Mouse (Mus musculus) stomach, embryonic 16.5 days (tissue): ENCODE results near the gene Timm44. TPM values are rescaled to one million over a fixed set of nuclear protein-coding genes. Genes with fewer than 3 reads are reported as not detected.

Experiments used
- ATAC-seq: fragments of 200-750 bp; cut with Nextera tagmentation; 2 replicates; pipeline ENCODE4 v1.8.0; 2017; ENCODE audit warnings: moderate number of reproducible peaks, moderate TSS enrichment; ENCODE audit not compliant: insufficient read depth, low FRiP score
- H3K27ac ChIP-seq: fragments of 300-500 bp; sonication (generic); 2 replicates; pipeline ENCODE4 v1.5.1; 2014; ENCODE audit warnings: low read length
- H3K27me3 ChIP-seq: fragments of 300-500 bp; sonication (generic); 2 replicates; pipeline ENCODE4 v1.6.1; 2014; ENCODE audit warnings: low read length, control low read depth, mixed read lengths; ENCODE audit not compliant: control insufficient read depth, insufficient read depth
- H3K36me3 ChIP-seq: fragments of 300-500 bp; sonication (generic); 2 replicates; pipeline ENCODE4 v1.6.1; 2014; ENCODE audit warnings: low read length; ENCODE audit not compliant: control insufficient read depth, insufficient read depth
- H3K4me1 ChIP-seq: fragments of 300-500 bp; sonication (generic); 2 replicates; pipeline ENCODE4 v1.6.1; 2014; ENCODE audit warnings: low read length, control low read depth, mixed read lengths; ENCODE audit not compliant: control insufficient read depth, insufficient read depth
- H3K4me2 ChIP-seq: fragments of 300-500 bp; sonication (generic); 2 replicates; pipeline ENCODE4 v1.6.1; 2014; ENCODE audit warnings: low read depth, low read length, mixed read lengths
- H3K4me3 ChIP-seq: fragments of 300-500 bp; sonication (generic); replicated peaks from 2 replicates; pipeline ENCODE4 v1.5.1; 2014; ENCODE audit warnings: mild to moderate bottlenecking, low read length
- H3K9ac ChIP-seq: fragments of 300-500 bp; sonication (generic); 2 replicates; pipeline ENCODE4 v1.6.1; 2014; ENCODE audit warnings: low read length
- H3K9me3 ChIP-seq: fragments of 300-500 bp; sonication (generic); replicated peaks from 2 replicates; pipeline ENCODE4 v1.6.1; 2016; ENCODE audit warnings: low read length, control low read depth; ENCODE audit not compliant: control insufficient read depth
- WGBS: fragments of 180-500 bp; shearing (Covaris S2); extraction: QIAGEN DNeasy Blood & Tissue Kit; methylation state at CpG from one replicate; pipeline ENCODE4 v1.1.7; 2014; 5-methylcytosine and 5-hydroxymethylcytosine counted together
- polyA plus RNA-seq: library from polyadenylated mRNA; unstranded; fragments of >200 nt; fragmentation: Nextera tagmentation; extraction: Ambion mirVana; gene quantifications from 2 replicates; pipeline ENCODE4 v1.2.1, GENCODE M21; 2015

The Timm44 gene
- 64.9 and 67.2 TPM in 2 replicates for polyA plus RNA-seq

- ATAC-seq = peak; percentile 98
- H3K4me3 ChIP-seq = peak within 1 kb of the TSS; percentile 78
- no peaks in the 10 kb centered on the region for H3K9me3 ChIP-seq
- H3K4me2 ChIP-seq = peak within 1 kb of the TSS; percentile 69
- H3K27me3 ChIP-seq = no peaks in the 10 kb centered on the region
- peak within 1 kb of the TSS; percentile 80 for H3K9ac ChIP-seq
- WGBS = under 1% methylated on average over 39 of the region's 39 CpGs
- H3K4me1 ChIP-seq = peaks cover 5% of the 10 kb centered on the region
- H3K36me3 ChIP-seq = 0 out of 2 replicates have a peak, but pooled peaks cover 5% of the 10 kb centered on the region
- peak within 1 kb of the TSS; percentile 31; the same call in 1 of the 2 replicates for H3K27ac ChIP-seq
These were observed at the start of gene Timm44 for GRCm38 (mm10) chr8:4275275-4276110. TSS of gene Timm44 (minus strand) at chr8:4275913.

- H3K27me3 ChIP-seq = no peaks in the 10 kb centered on the region
- H3K4me2 ChIP-seq = peak within 1 kb of the TSS; percentile 97
- H3K4me3 ChIP-seq = peak within 1 kb of the TSS; percentile 95
- peak within 1 kb of the TSS; percentile 92 for H3K27ac ChIP-seq
- H3K9ac ChIP-seq = peak within 1 kb of the TSS; percentile 99
- H3K9me3 ChIP-seq = no peaks in the 10 kb centered on the region
- H3K4me1 ChIP-seq = peaks cover 26% of the 10 kb centered on the region
- ATAC-seq = peak; percentile 99
- H3K36me3 ChIP-seq = peaks cover 16% of the 10 kb centered on the region; the same call in 1 of the 2 replicates
- WGBS = under 1% methylated on average over 62 of the region's 78 CpGs
These were observed 49.5 kb upstream of the Timm44 start, which contains the start of the genes Ccl25 and Elavl1 for GRCm38 (mm10) chr8:4324983-4325750. TSS of gene Ccl25 (plus strand) at chr8:4325210. TSS of gene Elavl1 (minus strand) at chr8:4325413.

- peak; percentile 61 for ATAC-seq
- peak overlapping the region; percentile 97 for H3K4me2 ChIP-seq
- peak overlapping the region; percentile 95 for H3K4me3 ChIP-seq
- under 1% methylated on average over 42 of the region's 42 CpGs for WGBS
- H3K9ac ChIP-seq = peak overlapping the region; percentile 99
- peak overlapping the region; percentile 87 for H3K27ac ChIP-seq
- H3K9me3 ChIP-seq = no peaks in the 10 kb centered on the region
- H3K27me3 ChIP-seq = no peaks in the 10 kb centered on the region
- H3K4me1 ChIP-seq = peaks cover 26% of the 10 kb centered on the region
- H3K36me3 ChIP-seq = peaks cover 15% of the 10 kb centered on the region; the same call in 1 of the 2 replicates
These were observed 48.8 kb upstream of the Timm44 start for GRCm38 (mm10) chr8:4324525-4324924.

- WGBS = under 1% methylated on average over 6 of the region's 6 CpGs
- Histone ChIP-seq H3K9ac (peak overlapping the region; percentile 99), H3K4me3 (peak overlapping the region; percentile 95), H3K27ac (0 out of 2 replicates have a peak overlapping the region, but pooled peaks have one; percentile 8), H3K9me3 (no peaks in the 10 kb centered on the region), H3K27me3 (no peaks in the 10 kb centered on the region), H3K4me2 (peak overlapping the region; percentile 97), H3K36me3 (peaks cover 9% of the 10 kb centered on the region; the same call in 1 of the 2 replicates), H3K4me1 (peaks cover 26% of the 10 kb centered on the region)
- ATAC-seq = no peak
These were observed 48.2 kb upstream of the Timm44 start for GRCm38 (mm10) chr8:4323917-4324316.

- Histone ChIP-seq H3K36me3 (peaks cover 2% of the 10 kb centered on the region; the same call in 1 of the 2 replicates), H3K27me3 (no peaks in the 10 kb centered on the region), H3K9me3 (no peaks in the 10 kb centered on the region), H3K4me2 (no peak overlapping the region), H3K9ac (no peak overlapping the region), H3K27ac (no peak overlapping the region), H3K4me3 (no peak overlapping the region), H3K4me1 (peaks cover 26% of the 10 kb centered on the region)
- WGBS = 30% methylated on average over 2 of the region's 2 CpGs
- ATAC-seq = no peak
These were observed 46.8 kb upstream of the Timm44 start for GRCm38 (mm10) chr8:4322470-4322869.

- no peak for ATAC-seq
- Histone ChIP-seq H3K4me3 (no peak overlapping the region), H3K27me3 (no peaks in the 10 kb centered on the region), H3K4me2 (no peak overlapping the region), H3K9ac (no peak overlapping the region), H3K27ac (no peak overlapping the region), H3K4me1 (peaks cover 25% of the 10 kb centered on the region), H3K36me3 (peaks cover 2% of the 10 kb centered on the region; the same call in 1 of the 2 replicates), H3K9me3 (no peaks in the 10 kb centered on the region)
- 66% methylated on average over 2 of the region's 2 CpGs for WGBS
These were observed 45.3 kb upstream of the Timm44 start for GRCm38 (mm10) chr8:4321031-4321430.

GRCm38 (mm10) chr8:4320404-4320803, 44.7 kb upstream of the Timm44 start:
- Histone ChIP-seq H3K9ac (no peak overlapping the region), H3K27ac (no peak overlapping the region), H3K4me1 (peaks cover 20% of the 10 kb centered on the region), H3K27me3 (no peaks in the 10 kb centered on the region), H3K4me2 (no peak overlapping the region), H3K4me3 (no peak overlapping the region), H3K36me3 (peaks cover 2% of the 10 kb centered on the region; the same call in 1 of the 2 replicates), H3K9me3 (no peaks in the 10 kb centered on the region)
- WGBS = 90% methylated on average over 1 of the region's 1 CpGs
- no peak for ATAC-seq

- ATAC-seq = no peak
- H3K9ac ChIP-seq = no peak overlapping the region
- no peak overlapping the region for H3K4me2 ChIP-seq
- H3K36me3 ChIP-seq = peaks cover 2% of the 10 kb centered on the region; the same call in 1 of the 2 replicates
- H3K27me3 ChIP-seq = no peaks in the 10 kb centered on the region
- no peaks in the 10 kb centered on the region for H3K9me3 ChIP-seq
- H3K4me1 ChIP-seq = peaks cover 20% of the 10 kb centered on the region
- H3K4me3 ChIP-seq = no peak overlapping the region
- H3K27ac ChIP-seq = no peak overlapping the region
- WGBS = 89% methylated on average over 11 of the region's 11 CpGs
These were observed 43.8 kb upstream of the Timm44 start for GRCm38 (mm10) chr8:4319573-4319872.
